Mouse (Mus musculus): ENCODE data around the gene Cdc26. TPM values are rescaled to one million over a fixed set of nuclear protein-coding genes. Genes with fewer than 3 reads are reported as not detected.

Gene Cdc26
- polyA plus RNA-seq, 1 experiment: 19.2 TPM

GRCm38 (mm10) chr4:62348329-62348705 is 60.1 kb downstream of the Cdc26 start:
- no peak overlapping the region for H3K27ac ChIP-seq (ENCODE audit: control insufficient read depth, insufficient read depth, low read depth, low read length)
- no peak overlapping the region for H3K4me3 ChIP-seq (ENCODE audit: control insufficient read depth, low read depth, low read length)
- H3K27me3 ChIP-seq (ENCODE audit: control insufficient read depth, insufficient read depth, low read length): no peaks in the 10 kb centered on the region
- no peaks in the 10 kb centered on the region for H3K36me3 ChIP-seq (ENCODE audit: control insufficient read depth, insufficient read depth, low read length)
- no peaks in the 10 kb centered on the region for H3K4me1 ChIP-seq (ENCODE audit: control insufficient read depth, insufficient read depth, low read length)
- TF ChIP-seq POLR2A (IDR thresholded peaks at IDR 0.05; ENCODE audit: control insufficient read depth, low read depth, low read length): no peak
- no peak for TF ChIP-seq CTCF (IDR thresholded peaks at IDR 0.05; ENCODE audit: control insufficient read depth, insufficient read depth, insufficient replicate concordance, low read depth, low read length)

DNA sequence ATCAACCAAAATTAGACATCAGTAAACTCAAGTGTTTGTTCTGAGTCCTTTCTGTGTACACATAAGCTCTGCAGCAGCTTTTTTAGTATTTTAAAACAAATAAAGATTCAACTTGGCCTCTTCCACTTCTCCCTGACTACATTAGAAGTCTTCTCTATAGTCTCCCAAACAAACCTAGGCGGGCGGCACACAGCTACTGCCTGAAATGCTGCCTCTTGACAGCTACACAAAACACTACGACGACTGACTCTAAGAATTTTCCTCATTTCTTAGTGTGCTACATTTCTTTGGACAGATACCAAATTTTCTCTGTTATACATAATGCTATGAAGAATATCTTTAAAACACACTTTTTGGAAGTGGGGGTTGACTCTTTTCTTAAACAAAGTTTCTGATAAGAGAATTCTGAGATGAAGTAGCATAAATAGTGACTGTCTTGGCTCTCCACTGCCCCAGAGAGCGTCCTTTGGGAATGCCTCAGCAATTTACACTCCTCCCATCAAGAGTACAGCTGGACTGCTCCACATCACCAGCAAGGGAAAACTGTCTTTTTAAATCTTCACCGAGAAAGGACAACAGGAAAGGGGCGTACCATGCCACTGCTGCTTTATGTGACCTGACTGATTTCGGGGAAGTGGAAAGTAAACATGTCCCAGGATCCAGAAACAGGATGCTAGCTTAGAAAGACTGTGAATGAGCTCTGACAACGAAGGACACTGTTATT is 60.7 kb downstream of the Cdc26 start:
- H3K27ac ChIP-seq (ENCODE audit: control insufficient read depth, insufficient read depth, low read depth, low read length): no peak overlapping the region
- TF ChIP-seq CTCF (IDR thresholded peaks at IDR 0.05; ENCODE audit: control insufficient read depth, insufficient read depth, insufficient replicate concordance, low read depth, low read length): no peak
- TF ChIP-seq POLR2A (IDR thresholded peaks at IDR 0.05; ENCODE audit: control insufficient read depth, low read depth, low read length): no peak
- no peaks in the 10 kb centered on the region for H3K27me3 ChIP-seq (ENCODE audit: control insufficient read depth, insufficient read depth, low read length)
- H3K4me3 ChIP-seq (ENCODE audit: control insufficient read depth, low read depth, low read length): no peak overlapping the region
- no peaks in the 10 kb centered on the region for H3K36me3 ChIP-seq (ENCODE audit: control insufficient read depth, insufficient read depth, low read length)
- no peaks in the 10 kb centered on the region for H3K4me1 ChIP-seq (ENCODE audit: control insufficient read depth, insufficient read depth, low read length)

GRCm38 (mm10) chr4:62345827-62346226 is 62.6 kb downstream of the Cdc26 start:
- H3K27me3 ChIP-seq (ENCODE audit: control insufficient read depth, insufficient read depth, low read length): no peaks in the 10 kb centered on the region
- H3K27ac ChIP-seq (ENCODE audit: control insufficient read depth, insufficient read depth, low read depth, low read length): no peak overlapping the region
- H3K4me1 ChIP-seq (ENCODE audit: control insufficient read depth, insufficient read depth, low read length): no peaks in the 10 kb centered on the region
- TF ChIP-seq POLR2A (IDR thresholded peaks at IDR 0.05; ENCODE audit: control insufficient read depth, low read depth, low read length) (no peak), CTCF (IDR thresholded peaks at IDR 0.05; ENCODE audit: control insufficient read depth, insufficient read depth, insufficient replicate concordance, low read depth, low read length) (no peak)
- no peak overlapping the region for H3K4me3 ChIP-seq (ENCODE audit: control insufficient read depth, low read depth, low read length)
- H3K36me3 ChIP-seq (ENCODE audit: control insufficient read depth, insufficient read depth, low read length): no peaks in the 10 kb centered on the region

- no peak for TF ChIP-seq POLR2A (IDR thresholded peaks at IDR 0.05; ENCODE audit: control insufficient read depth, low read depth, low read length)
- no peak for TF ChIP-seq CTCF (IDR thresholded peaks at IDR 0.05; ENCODE audit: control insufficient read depth, insufficient read depth, insufficient replicate concordance, low read depth, low read length)
- Histone ChIP-seq H3K27ac (ENCODE audit: control insufficient read depth, insufficient read depth, low read depth, low read length) (no peak overlapping the region), H3K4me3 (ENCODE audit: control insufficient read depth, low read depth, low read length) (no peak overlapping the region), H3K4me1 (ENCODE audit: control insufficient read depth, insufficient read depth, low read length) (no peaks in the 10 kb centered on the region), H3K36me3 (ENCODE audit: control insufficient read depth, insufficient read depth, low read length) (no peaks in the 10 kb centered on the region), H3K27me3 (ENCODE audit: control insufficient read depth, insufficient read depth, low read length) (no peaks in the 10 kb centered on the region)
Measured at GRCm38 (mm10) chr4:62344000-62344399, 64.4 kb downstream of the Cdc26 start.

DNA sequence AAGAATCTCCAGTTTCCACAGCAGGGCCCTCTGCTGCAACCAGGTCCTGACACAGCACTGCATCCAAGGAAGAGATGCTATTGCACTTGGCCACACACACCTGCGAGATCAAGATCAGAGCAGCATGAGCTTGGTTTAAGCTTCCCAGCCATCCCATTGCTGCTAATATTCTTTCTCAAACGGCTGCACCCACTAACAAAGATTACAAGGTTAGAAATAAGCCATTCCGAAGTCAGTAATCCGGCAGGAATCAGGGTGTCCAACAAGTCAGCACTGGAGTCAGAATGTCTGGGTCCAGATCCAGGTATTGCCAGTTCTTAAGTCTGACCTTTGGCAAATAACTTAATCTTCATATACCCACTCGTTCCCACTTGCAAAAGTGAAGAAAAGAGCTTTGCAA is 69.9 kb downstream of the Cdc26 start:
- TF ChIP-seq POLR2A (IDR thresholded peaks at IDR 0.05; ENCODE audit: control insufficient read depth, low read depth, low read length) (no peak), CTCF (IDR thresholded peaks at IDR 0.05; ENCODE audit: control insufficient read depth, insufficient read depth, insufficient replicate concordance, low read depth, low read length) (no peak)
- Histone ChIP-seq H3K36me3 (ENCODE audit: control insufficient read depth, insufficient read depth, low read length) (no peaks in the 10 kb centered on the region), H3K4me3 (ENCODE audit: control insufficient read depth, low read depth, low read length) (no peak overlapping the region), H3K27me3 (ENCODE audit: control insufficient read depth, insufficient read depth, low read length) (no peaks in the 10 kb centered on the region), H3K4me1 (ENCODE audit: control insufficient read depth, insufficient read depth, low read length) (no peaks in the 10 kb centered on the region), H3K27ac (ENCODE audit: control insufficient read depth, insufficient read depth, low read depth, low read length) (no peak overlapping the region)

Other genes with a start within 250 kb of the Cdc26 start
- gene Zfp37, start 177.6 kb downstream of the Cdc26 start, polyA plus RNA-seq (2012; rRNA removed): 43.6 and 59.1 TPM in 2 replicates
- 35.2 and 35.6 TPM in 2 replicates for gene Slc31a2, start 146.1 kb downstream of the Cdc26 start, polyA plus RNA-seq (2012; rRNA removed)
- 6.1 and 6.5 TPM in 2 replicates for gene Fkbp15, start 48.1 kb downstream of the Cdc26 start, polyA plus RNA-seq (2012; rRNA removed)
- 14.4 and 18.1 TPM in 2 replicates for gene Slc31a1, start 47.9 kb downstream of the Cdc26 start, polyA plus RNA-seq (2012; rRNA removed)
- gene Prpf4, start 155 bp upstream of the Cdc26 start, polyA plus RNA-seq (2012; rRNA removed): 9.2 and 9.6 TPM in 2 replicates
- 4.2 and 4.3 TPM in 2 replicates for gene Rnf183, start 26.6 kb upstream of the Cdc26 start, polyA plus RNA-seq (2012; rRNA removed)
- 202 and 208 TPM in 2 replicates for gene Wdr31, start 62.3 kb upstream of the Cdc26 start, polyA plus RNA-seq (2012; rRNA removed)
- 443 and 501 TPM in 2 replicates for gene Bspry, start 71.4 kb upstream of the Cdc26 start, polyA plus RNA-seq (2012; rRNA removed)
- gene Hdhd3, start 94.8 kb upstream of the Cdc26 start, polyA plus RNA-seq (2012; rRNA removed): 5.9 and 7.0 TPM in 2 replicates
- gene Alad, start 111.3 kb upstream of the Cdc26 start, polyA plus RNA-seq (2012; rRNA removed): 57.5 and 64.0 TPM in 2 replicates
- gene Pole3, start 116.4 kb upstream of the Cdc26 start, polyA plus RNA-seq (2012; rRNA removed): 44.8 and 47.1 TPM in 2 replicates
- 9.8 and 10.4 TPM in 2 replicates for gene 4933430I17Rik, start 116.7 kb upstream of the Cdc26 start, polyA plus RNA-seq (2012; rRNA removed)
- gene Rgs3, start 151.2 kb upstream of the Cdc26 start, polyA plus RNA-seq (2012; rRNA removed): 65.5 and 75.4 TPM in 2 replicates

Data from testis, adult 2 months (tissue).